Mouse (Mus musculus) intestine, postnatal 0 days (tissue): ENCODE measurements around the gene Nrip3. TPM values are rescaled to one million over a fixed set of nuclear protein-coding genes. Genes with fewer than 3 reads are reported as not detected.

Source experiments
- ATAC-seq: fragments of 200-750 bp; cut with Nextera tagmentation; 2 replicates; pipeline ENCODE4 v1.8.0; 2017; ENCODE audit warnings: mild to moderate bottlenecking, moderate TSS enrichment, moderate library complexity
- H3K27ac ChIP-seq: fragments of 300-500 bp; sonication (generic); 2 replicates; pipeline ENCODE4 v1.5.1; 2014; ENCODE audit warnings: mild to moderate bottlenecking, low read depth, low read length, moderate library complexity
- H3K27me3 ChIP-seq: fragments of 300-500 bp; sonication (generic); replicated peaks from 2 replicates; pipeline ENCODE4 v1.6.1; 2014; ENCODE audit warnings: low read length, mixed read lengths; ENCODE audit not compliant: control insufficient read depth, insufficient read depth
- H3K36me3 ChIP-seq: fragments of 300-500 bp; sonication (generic); 2 replicates; pipeline ENCODE4 v1.6.1; 2014; ENCODE audit warnings: mild to moderate bottlenecking, moderate library complexity; ENCODE audit not compliant: control insufficient read depth, insufficient read depth
- H3K4me1 ChIP-seq: fragments of 300-500 bp; sonication (generic); replicated peaks from 2 replicates; pipeline ENCODE4 v1.6.1; 2014; ENCODE audit warnings: antibody characterized with exemption, low read length, mixed read lengths; ENCODE audit not compliant: control insufficient read depth, insufficient read depth
- H3K4me2 ChIP-seq: fragments of 300-500 bp; sonication (generic); replicated peaks from 2 replicates; pipeline ENCODE4 v1.6.1; 2014; ENCODE audit warnings: low read depth, mild to moderate bottlenecking, moderate library complexity
- H3K4me3 ChIP-seq: fragments of 300-500 bp; sonication (generic); 2 replicates; pipeline ENCODE4 v1.5.1; 2014; ENCODE audit warnings: low read depth, low read length
- H3K9ac ChIP-seq: fragments of 300-500 bp; sonication (generic); 2 replicates; pipeline ENCODE4 v1.6.1; 2014; ENCODE audit warnings: mild to moderate bottlenecking, low read depth, low read length
- H3K9me3 ChIP-seq: fragments of 300-500 bp; sonication (generic); 2 replicates; pipeline ENCODE4 v1.6.1; 2016; ENCODE audit warnings: mixed run types; ENCODE audit not compliant: control insufficient read depth
- CTCF ChIP-seq: sonication (generic); IDR thresholded peaks from 2 replicates; pipeline ENCODE4 v1.5.1; 2016; ENCODE audit warnings: low read depth, mild to moderate bottlenecking, control low read depth, antibody characterized with exemption, moderate library complexity
- WGBS: fragments of 180-500 bp; shearing (Covaris S2); extraction: QIAGEN DNeasy Blood & Tissue Kit; methylation state at CpG from one replicate; pipeline ENCODE4 v1.1.7; 2014; 5-methylcytosine and 5-hydroxymethylcytosine counted together
- polyA plus RNA-seq: library from polyadenylated mRNA; unstranded; fragments of >200 nt; fragmentation: Nextera tagmentation; extraction: Ambion mirVana; gene quantifications from 2 replicates; pipeline ENCODE4 v1.2.1, GENCODE M21; 2015

The Nrip3 gene
- polyA plus RNA-seq, 1 experiment from 2014 or later: 0.59 TPM

GRCm38 (mm10) chr7:109713434-109713982 lies 68.3 kb downstream of the Nrip3 start:
- WGBS: 84% methylated on average over 2 of the region's 2 CpGs
- Histone ChIP-seq H3K4me1 (no peaks in the 10 kb centered on the region), H3K36me3 (peaks cover 35% of the 10 kb centered on the region; the same call in 1 of the 2 replicates), H3K9ac (no peak overlapping the region), H3K27me3 (no peaks in the 10 kb centered on the region), H3K9me3 (no peaks in the 10 kb centered on the region), H3K27ac (no peak overlapping the region), H3K4me3 (no peak overlapping the region), H3K4me2 (no peak overlapping the region)
- no peak for ATAC-seq
- TF ChIP-seq CTCF: no peak

GRCm38 (mm10) chr7:109712198-109712597 lies 69.6 kb downstream of the Nrip3 start:
- Histone ChIP-seq H3K4me2 (no peak overlapping the region), H3K27ac (no peak overlapping the region), H3K9ac (no peak overlapping the region), H3K36me3 (peaks cover 44% of the 10 kb centered on the region; the same call in 1 of the 2 replicates), H3K9me3 (no peaks in the 10 kb centered on the region), H3K4me3 (no peak overlapping the region), H3K4me1 (no peaks in the 10 kb centered on the region), H3K27me3 (no peaks in the 10 kb centered on the region)
- no peak for TF ChIP-seq CTCF
- WGBS: 93% methylated on average over 7 of the region's 7 CpGs
- ATAC-seq: no peak

- TF ChIP-seq CTCF: no peak
- Histone ChIP-seq H3K9ac (no peak overlapping the region), H3K9me3 (no peaks in the 10 kb centered on the region), H3K36me3 (peaks cover 44% of the 10 kb centered on the region; the same call in 1 of the 2 replicates), H3K4me1 (no peaks in the 10 kb centered on the region), H3K4me2 (no peak overlapping the region), H3K27ac (no peak overlapping the region), H3K27me3 (no peaks in the 10 kb centered on the region), H3K4me3 (no peak overlapping the region)
- 13% methylated on average over 1 of the region's 1 CpGs for WGBS
- no peak for ATAC-seq
Observed at GRCm38 (mm10) chr7:109710069-109710468, 71.8 kb downstream of the Nrip3 start.

- 38% methylated on average over 3 of the region's 3 CpGs for WGBS
- ATAC-seq: no peak
- no peak overlapping the region for H3K4me3 ChIP-seq
Observed at GRCm38 (mm10) chr7:109708961-109709382, 72.9 kb downstream of the Nrip3 start.

More at GRCm38 (mm10) chr7:109708961-109709382, 72.9 kb downstream of the Nrip3 start:
- TF ChIP-seq CTCF: no peak
- no peak overlapping the region for H3K27ac ChIP-seq
- no peaks in the 10 kb centered on the region for H3K4me1 ChIP-seq
- no peak overlapping the region for H3K9ac ChIP-seq
- no peaks in the 10 kb centered on the region for H3K9me3 ChIP-seq
- H3K36me3 ChIP-seq: peaks cover 44% of the 10 kb centered on the region; the same call in 1 of the 2 replicates
- no peaks in the 10 kb centered on the region for H3K27me3 ChIP-seq
- H3K4me2 ChIP-seq: no peak overlapping the region

Other genes with a start within 250 kb of the Nrip3 start
- gene St5, start 78.4 kb downstream of the Nrip3 start, polyA plus RNA-seq: 46.7 and 49.7 TPM in 2 replicates
- 29.8 and 30.1 TPM in 2 replicates for gene Akip1, start 78.3 kb downstream of the Nrip3 start, polyA plus RNA-seq
- not detected in 2 replicates for gene BC051019, start 58.2 kb downstream of the Nrip3 start, polyA plus RNA-seq
- 0.52 and 0.98 TPM in 2 replicates for gene Ascl3, start 50.3 kb downstream of the Nrip3 start, polyA plus RNA-seq
- gene Tmem9b, start 29.1 kb downstream of the Nrip3 start, polyA plus RNA-seq: 135 and 145 TPM in 2 replicates
- gene Scube2, start 83.7 kb upstream of the Nrip3 start, polyA plus RNA-seq: 2.6 and 3.2 TPM in 2 replicates
- gene Dennd5a, start 178.4 kb upstream of the Nrip3 start, polyA plus RNA-seq: 15.3 and 16.6 TPM in 2 replicates
- 138 and 151 TPM in 2 replicates for gene Tmem41b, start 204.9 kb upstream of the Nrip3 start, polyA plus RNA-seq
- gene Ipo7, start 236.2 kb upstream of the Nrip3 start, polyA plus RNA-seq: 12.0 and 12.4 TPM in 2 replicates